Mouse (Mus musculus) v-Abl transformed pro-B cells (cell line): ENCODE data around the gene Cabp1.

Experiments used
- in situ Hi-C, 2 experiments: fragments of 400-800 bp; cut with MboI; formaldehyde crosslinking; loops; one replicate each; pipeline ENCODE4 v1.15.1; 2025; ENCODE audit not compliant: unreplicated experiment in 2 of 2

Cabp1 gene

DNA sequence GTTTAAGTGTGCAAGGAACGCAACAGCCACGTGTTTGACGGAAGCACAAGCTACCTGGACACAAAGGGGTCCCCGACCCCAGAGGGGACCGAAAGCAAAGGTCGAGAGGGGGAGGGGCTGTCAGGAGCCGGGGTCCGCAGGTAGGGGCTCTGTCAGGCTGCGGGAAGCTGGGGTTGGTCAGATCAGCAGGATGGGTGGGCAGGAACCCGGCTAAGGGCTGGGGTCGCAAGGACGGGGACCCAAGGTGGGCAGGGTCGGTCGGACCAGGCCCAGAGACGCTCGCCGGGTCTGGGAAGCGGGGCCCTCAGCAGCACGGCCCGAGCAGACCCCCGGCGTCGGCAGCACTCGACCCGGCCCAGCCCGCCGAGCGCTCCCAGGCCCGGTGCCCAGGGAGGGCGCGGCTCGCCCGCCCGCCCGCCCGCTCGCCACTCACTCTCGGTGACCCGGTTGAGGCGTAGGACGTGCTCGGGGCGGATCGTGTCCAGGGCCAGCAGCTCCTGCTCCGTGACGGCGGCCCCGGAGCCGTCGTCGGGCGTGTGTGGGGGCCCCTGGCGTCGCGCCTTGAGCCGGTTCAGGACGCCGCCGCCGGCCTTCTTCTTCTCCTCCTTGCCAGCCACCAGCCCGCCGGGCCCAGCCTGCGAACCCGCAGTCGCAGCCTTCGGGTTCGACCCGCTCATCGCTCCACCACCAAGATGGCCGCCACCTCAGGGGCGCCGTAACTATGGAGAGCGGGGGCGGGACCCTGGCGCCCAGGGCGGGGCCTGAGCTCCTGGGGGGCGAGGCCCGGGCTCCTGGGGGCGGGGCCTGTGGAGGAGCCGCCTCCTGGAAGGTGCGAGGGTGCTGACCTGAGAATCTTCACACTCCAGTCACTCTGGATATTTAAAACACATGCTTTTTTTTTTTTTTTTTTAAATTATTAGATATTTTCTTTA, 59.7 kb downstream of the Cabp1 start, which contains the start of gene Unc119b:
Unc119b (minus strand) TSS at position 742 of the 932 bp plus-strand sequence.
- in situ Hi-C loops = no loop called here

DNA sequence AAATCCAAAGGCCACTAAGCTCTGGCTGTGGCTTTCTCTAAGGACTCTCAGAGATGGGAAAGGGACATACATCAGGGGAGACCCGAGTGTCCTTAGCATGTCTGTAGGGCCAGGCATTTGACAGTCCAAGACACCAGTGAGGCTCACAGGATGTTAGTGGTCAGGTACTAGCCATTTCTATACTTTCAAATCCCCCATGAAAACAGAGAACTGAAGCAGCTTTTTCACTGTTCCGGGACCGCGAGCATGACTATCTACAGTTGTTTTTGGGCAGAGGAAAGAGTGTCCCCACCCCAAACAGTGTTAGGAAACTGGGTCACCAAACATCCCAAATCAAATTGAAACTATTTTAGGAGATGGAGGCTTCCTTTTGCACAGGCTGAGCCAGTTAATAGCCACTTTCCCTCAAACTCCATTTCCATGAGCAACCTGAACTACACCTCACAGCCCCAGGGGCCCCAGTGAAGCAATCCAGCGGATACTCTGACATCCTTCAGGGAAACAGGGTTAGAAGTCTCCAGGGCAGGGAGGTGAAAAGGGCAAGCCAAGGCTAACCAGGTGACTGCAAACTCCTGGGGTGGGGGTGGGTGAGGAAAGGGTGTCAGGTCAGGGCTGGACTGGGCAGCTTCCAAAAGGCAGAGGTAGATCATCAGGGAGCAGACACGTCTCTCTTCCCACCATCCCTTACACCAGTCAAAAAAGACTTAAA, 60.7 kb downstream of the Cabp1 start:
- in situ Hi-C loops = no loop called here

DNA sequence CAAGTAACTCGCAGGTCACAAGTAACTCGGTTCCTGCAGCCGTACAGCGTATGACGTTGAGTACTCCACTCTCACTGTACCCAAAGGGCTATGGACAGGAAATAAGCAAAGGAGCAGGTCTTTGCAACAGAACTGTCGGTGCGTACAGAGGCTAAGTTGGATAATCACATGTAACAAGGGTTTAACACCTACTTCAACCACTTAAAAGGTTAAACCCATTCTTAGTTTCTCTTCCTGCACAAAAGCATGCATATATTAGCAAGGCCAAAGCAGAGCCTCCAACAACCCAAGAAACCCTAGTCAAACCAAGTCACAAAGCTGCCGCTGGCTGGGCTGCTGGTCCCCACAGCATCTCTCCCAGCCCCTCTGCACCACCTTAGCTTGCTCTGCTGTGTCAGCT, 61.7 kb downstream of the Cabp1 start:
- in situ Hi-C loops = no loop called here

DNA sequence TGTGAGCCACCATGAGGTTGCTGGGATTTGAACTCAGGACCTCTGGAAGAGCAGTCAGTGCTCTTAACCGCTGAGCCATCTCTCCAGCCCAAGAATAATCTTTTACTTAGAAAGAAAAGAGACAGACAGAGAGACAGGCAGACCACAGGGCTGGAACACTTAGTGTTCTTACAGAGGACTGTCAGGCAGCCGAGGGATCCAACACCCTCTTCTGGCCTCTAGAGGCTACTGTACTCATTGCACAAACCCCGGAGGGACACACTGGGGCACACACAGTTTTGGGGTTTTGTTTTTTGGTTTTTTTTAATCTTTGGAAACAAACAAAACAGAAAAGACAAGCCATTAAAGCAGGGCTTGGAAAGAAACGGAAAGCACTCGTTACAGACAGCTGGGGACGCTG, 64.9 kb downstream of the Cabp1 start:
- in situ Hi-C loops = loop anchor here (5.0 to 10.0 kb wide), 5 partner anchors 38 to 215 kb away; partner anchors contain the start of genes Cox6a1 (in 1 of the 2), Gatc (in 1 of the 2), Pop5 (in 1 of the 2) and Triap1 (in 1 of the 2)

DNA sequence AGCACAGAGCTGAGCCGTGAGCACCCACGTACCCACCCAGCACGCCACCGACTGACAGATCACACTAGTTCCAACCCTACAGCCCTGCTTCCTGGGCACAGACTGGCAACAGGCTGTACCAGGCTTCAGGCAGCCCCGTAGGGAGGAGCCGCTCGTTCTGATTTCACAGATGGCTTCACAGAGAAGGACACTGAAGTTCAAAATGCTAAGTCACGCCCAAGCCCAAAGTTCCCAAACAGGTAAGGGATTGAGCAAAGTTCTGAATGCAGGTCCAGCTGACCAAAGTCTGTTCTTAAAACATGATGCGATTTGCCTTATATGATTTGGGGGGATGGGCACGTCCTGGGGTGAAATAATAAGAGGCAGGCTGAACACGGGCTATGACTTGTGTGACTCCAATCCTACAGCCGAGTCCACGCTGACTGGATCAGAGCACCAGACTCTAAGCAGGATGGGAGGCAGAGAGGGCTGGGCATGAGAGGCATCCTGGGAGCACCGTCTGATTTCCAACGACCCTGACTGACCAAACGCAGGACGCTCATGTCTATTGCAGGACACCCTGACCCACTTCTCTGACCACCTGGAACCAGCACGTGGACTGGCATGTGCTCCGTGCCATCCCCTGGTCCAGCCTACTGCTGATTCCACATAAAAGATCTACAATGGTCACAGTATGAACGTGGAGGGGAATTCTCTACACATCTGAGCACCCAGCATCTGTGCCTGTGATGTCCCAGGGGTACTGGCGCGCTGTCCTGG, 66.6 kb downstream of the Cabp1 start:
- in situ Hi-C loops = loop anchor here (5.0 to 10.0 kb wide), 5 partner anchors 40 to 217 kb away; partner anchors contain the start of genes Cox6a1 (in 1 of the 2), Gatc (in 1 of the 2), Pop5 (in 1 of the 2) and Triap1 (in 1 of the 2)

DNA sequence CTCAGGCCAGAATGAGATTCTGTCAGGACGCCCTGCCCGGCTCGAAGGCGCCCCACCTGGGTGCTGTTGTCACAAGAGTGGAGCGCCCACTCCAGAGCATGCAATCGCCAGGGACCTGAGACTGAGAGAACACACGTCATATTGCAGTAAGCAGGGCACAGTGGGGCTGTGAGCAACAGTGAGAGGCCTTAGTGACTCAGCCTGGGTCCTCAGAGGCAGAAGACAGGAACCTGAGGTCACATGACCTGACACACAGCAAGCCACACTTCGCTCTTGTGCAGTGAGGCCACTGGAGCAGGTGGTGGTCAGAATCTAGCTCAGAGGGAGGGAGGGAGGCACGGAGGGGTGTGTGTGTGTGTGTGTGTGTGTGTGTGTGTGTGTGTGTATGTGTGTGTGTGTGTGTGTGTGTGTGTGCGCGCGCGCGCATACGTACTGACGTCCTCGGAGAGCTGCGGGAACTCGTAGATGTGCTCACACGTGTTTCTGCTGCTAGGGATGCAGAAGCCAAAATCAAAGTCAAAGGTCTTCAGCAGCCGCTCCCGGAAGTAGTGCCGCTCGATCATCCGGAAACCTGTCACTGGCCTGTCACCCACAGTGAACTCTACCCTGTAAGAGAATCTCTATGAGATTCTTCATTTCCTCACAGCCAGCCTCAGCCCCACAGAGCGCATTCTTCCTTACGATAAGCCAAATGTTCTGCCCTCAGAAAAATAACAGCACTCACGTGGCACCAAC, 67.4 kb downstream of the Cabp1 start:
- in situ Hi-C loops = loop anchor here (5.0 to 10.0 kb wide), 5 partner anchors 41 to 218 kb away; partner anchors contain the start of genes Cox6a1 (in 1 of the 2), Gatc (in 1 of the 2), Pop5 (in 1 of the 2) and Triap1 (in 1 of the 2)

DNA sequence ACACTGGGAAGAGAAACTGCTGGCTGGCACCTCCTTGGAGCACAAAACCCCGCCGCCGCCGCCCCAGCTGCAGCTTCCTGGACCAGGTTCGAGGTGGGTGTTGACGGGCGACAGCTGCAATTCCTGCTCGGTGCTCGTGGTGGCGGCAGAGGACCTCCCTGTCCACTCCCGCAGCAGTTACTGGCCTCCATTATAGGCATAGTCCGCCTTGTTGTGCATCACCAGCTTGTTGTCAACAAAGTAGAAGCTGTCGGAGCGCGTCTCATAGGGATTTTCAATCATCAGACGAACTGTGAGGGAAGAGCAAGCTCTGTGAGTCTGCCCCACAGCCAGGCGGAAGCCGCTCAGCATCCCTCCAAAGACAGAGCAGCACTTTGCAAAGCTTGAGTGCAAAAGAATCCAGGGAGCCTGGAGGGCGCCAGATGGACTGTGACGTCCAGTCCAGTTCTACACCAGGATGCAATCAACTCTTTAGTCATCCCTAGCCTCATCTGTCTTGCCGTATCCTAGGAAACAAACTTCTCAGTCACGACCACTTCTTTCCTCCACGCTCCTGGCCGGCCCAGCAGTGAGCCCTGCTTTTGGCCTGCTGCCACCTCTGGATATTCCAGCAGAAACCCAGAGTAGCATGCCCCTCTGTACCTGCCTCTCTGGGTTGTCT, 68.8 kb downstream of the Cabp1 start:
- in situ Hi-C loops = loop anchor here (5.0 to 10.0 kb wide), 5 partner anchors 42 to 219 kb away; partner anchors contain the start of genes Cox6a1 (in 1 of the 2), Gatc (in 1 of the 2), Pop5 (in 1 of the 2) and Triap1 (in 1 of the 2)

DNA sequence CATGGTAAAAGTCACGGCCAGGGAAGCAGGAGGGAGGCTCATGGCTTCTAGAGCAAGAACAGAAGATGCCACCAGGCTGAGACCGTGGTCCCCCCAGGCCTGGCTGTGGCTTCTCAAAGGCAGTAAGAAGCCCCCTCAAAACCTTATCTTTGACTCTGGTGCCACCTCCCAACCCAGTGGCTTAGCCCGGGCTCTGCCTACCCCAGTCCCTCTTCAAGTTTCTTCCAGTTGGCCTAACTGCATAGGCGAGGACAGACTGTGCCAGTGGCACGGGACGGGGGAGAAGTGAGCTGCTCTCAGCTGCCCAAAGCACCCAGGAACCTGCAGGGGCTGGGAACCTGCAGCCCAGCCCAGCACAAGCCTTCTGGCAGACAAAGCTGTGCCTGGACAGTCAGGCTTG, 69.5 kb downstream of the Cabp1 start:
- in situ Hi-C loops = loop anchor here (5.0 to 25.0 kb wide), 6 partner anchors 43 to 412 kb away; partner anchors contain the start of genes Cox6a1 (in 1 of the 2), Gatc (in 1 of the 2), Pop5 (in 1 of the 2) and Tchp (in 1 of the 2)

DNA sequence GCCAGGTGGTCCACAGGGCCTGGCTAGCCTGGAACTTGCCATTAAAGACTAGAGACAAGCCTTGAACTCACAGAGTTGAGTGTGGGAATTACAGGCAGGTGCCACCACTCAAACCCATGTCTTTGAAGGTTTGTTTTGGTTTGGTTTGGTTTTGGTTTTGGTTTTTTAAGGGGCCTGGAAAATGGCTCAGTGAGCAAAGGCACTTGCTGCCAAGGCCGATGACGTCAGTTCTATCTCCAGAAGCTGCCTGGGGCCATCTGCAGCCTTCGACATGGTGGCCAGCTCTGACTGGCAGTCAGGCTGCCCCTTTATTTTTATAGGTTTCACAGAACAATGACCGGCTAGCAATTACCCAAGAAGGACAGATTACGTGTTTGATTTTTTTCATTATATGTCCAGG, 73.2 kb downstream of the Cabp1 start:
- in situ Hi-C loops = loop anchor here (10.0 to 25.0 kb wide), 2 partner anchors 224 to 409 kb away; partner anchors contain the start of genes Cox6a1 (in 1 of the 2), Gatc (in 1 of the 2), Tchp (in 1 of the 2) and Triap1 (in 1 of the 2)

DNA sequence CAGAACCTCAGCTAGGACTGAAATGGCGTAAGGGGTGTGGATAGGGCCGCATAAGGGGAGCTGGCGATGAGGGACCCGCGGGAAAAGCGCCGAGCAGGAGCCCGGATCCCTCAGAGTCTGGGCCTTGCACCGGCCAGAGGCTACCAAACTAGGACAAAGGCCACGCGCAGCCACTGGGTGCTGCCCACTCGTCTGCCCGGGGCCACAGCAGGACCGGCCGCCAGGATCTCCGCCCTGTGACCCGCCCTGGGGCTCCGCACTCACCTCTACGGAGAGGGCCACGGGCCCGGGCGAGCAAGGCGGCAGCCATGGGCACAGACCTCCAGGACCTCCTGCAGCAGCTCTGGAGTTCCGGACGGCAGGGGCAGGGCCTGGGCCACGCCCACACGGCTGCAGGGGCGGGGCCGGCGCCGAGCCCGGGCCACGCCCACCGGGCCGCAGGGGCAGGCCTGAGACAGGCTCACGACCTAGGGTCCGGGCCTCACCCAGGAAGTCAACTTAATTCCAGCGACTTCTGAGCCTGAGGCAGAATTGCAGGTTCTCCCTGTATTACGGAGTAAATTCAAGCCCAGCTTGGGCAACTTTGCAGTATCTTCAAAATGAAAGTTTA, 75.1 kb downstream of the Cabp1 start, which contains the start of gene Acads:
Acads (minus strand) TSS at position 386 of the 610 bp plus-strand sequence.
- in situ Hi-C loops = loop anchor here in 1 of 2 experiments (25.0 kb wide), 1 partner anchor 407 kb away; the partner anchor contains the start of gene Tchp
